Mouse (Mus musculus): ENCODE results near the gene Gm28845. TPM values are rescaled to one million over a fixed set of nuclear protein-coding genes. Genes with fewer than 3 reads are reported as not detected.

The Gm28845 gene
- not detected in 2 replicates for polyA plus RNA-seq (2012; rRNA removed)

GRCm38 (mm10) chr1:65119438-65119837 lies at the start of gene Gm28845:
Gene Gm28845 (minus strand): TSS chr1:65119558.
- DNase-seq (ENCODE audit: low read depth, low spot score): no peak
- WGBS: 78% methylated on average over 1 of the region's 1 CpGs

GRCm38 (mm10) chr1:65167496-65167895 lies 48.1 kb upstream of the Gm28845 start:
- DNase-seq (ENCODE audit: low read depth, low spot score): no peak
- WGBS: 89% methylated on average over 1 of the region's 1 CpGs

- no peak for DNase-seq (ENCODE audit: low read depth, low spot score)
- WGBS: 91% methylated on average over 1 of the region's 1 CpGs
These were observed 42.9 kb upstream of the Gm28845 start for GRCm38 (mm10) chr1:65162210-65162609.

- DNase-seq (ENCODE audit: low read depth, low spot score): no peak
- WGBS: 94% methylated on average over 5 of the region's 5 CpGs
These were observed 36.8 kb upstream of the Gm28845 start for GRCm38 (mm10) chr1:65156111-65156510.

GRCm38 (mm10) chr1:65154814-65155213 lies 35.5 kb upstream of the Gm28845 start:
- no peak for DNase-seq (ENCODE audit: low read depth, low spot score)

GRCm38 (mm10) chr1:65147971-65148370 lies 28.6 kb upstream of the Gm28845 start:
- WGBS: 23% methylated on average over 3 of the region's 3 CpGs
- no peak for DNase-seq (ENCODE audit: low read depth, low spot score)

GRCm38 (mm10) chr1:65147326-65147725 lies 28.0 kb upstream of the Gm28845 start:
- no peak for DNase-seq (ENCODE audit: low read depth, low spot score)
- WGBS: 95% methylated on average over 5 of the region's 5 CpGs

- WGBS: 45% methylated on average over 2 of the region's 2 CpGs
- DNase-seq (ENCODE audit: low read depth, low spot score): no peak
These were observed 27.2 kb upstream of the Gm28845 start for GRCm38 (mm10) chr1:65146601-65147000.

GRCm38 (mm10) chr1:65144783-65145182 lies 25.4 kb upstream of the Gm28845 start:
- WGBS: 43% methylated on average over 2 of the region's 2 CpGs
- no peak for DNase-seq (ENCODE audit: low read depth, low spot score)

GRCm38 (mm10) chr1:65137560-65137959 lies 18.2 kb upstream of the Gm28845 start:
- 83% methylated on average over 6 of the region's 6 CpGs for WGBS
- no peak for DNase-seq (ENCODE audit: low read depth, low spot score)

- 81% methylated on average over 1 of the region's 1 CpGs for WGBS
- DNase-seq (ENCODE audit: low read depth, low spot score): no peak
These were observed 13.5 kb upstream of the Gm28845 start for GRCm38 (mm10) chr1:65132833-65133232.

GRCm38 (mm10) chr1:65131671-65132070 lies 12.3 kb upstream of the Gm28845 start:
- DNase-seq (ENCODE audit: low read depth, low spot score): no peak
- 90% methylated on average over 1 of the region's 1 CpGs for WGBS

GRCm38 (mm10) chr1:65130226-65130625 lies 10.9 kb upstream of the Gm28845 start:
- DNase-seq (ENCODE audit: low read depth, low spot score): no peak
- WGBS: 40% methylated on average over 3 of the region's 3 CpGs

GRCm38 (mm10) chr1:65129634-65130180 lies 10.3 kb upstream of the Gm28845 start:
- 33% methylated on average over 3 of the region's 3 CpGs for WGBS
- DNase-seq (ENCODE audit: low read depth, low spot score): peak; percentile 52

GRCm38 (mm10) chr1:65122574-65123372 lies 3.4 kb upstream of the Gm28845 start, which contains the start of gene D630023F18Rik:
Gene D630023F18Rik (minus strand): TSS chr1:65123214.
- 10% methylated on average over 9 of the region's 9 CpGs for WGBS
- DNase-seq (ENCODE audit: low read depth, low spot score): no peak

- DNase-seq (ENCODE audit: low read depth, low spot score): peak; percentile 90
- 24% methylated on average over 8 of the region's 8 CpGs for WGBS
These were observed 1.0 kb downstream of the Gm28845 start for GRCm38 (mm10) chr1:65118150-65118913.

- WGBS: 86% methylated on average over 5 of the region's 5 CpGs
- no peak for DNase-seq (ENCODE audit: low read depth, low spot score)
These were observed 5.7 kb downstream of the Gm28845 start for GRCm38 (mm10) chr1:65113536-65114172.

GRCm38 (mm10) chr1:65112807-65113196 lies 6.6 kb downstream of the Gm28845 start:
- 35% methylated on average over 14 of the region's 14 CpGs for WGBS
- DNase-seq (ENCODE audit: low read depth, low spot score): no peak

GRCm38 (mm10) chr1:65112031-65112806 lies 7.1 kb downstream of the Gm28845 start:
- peak; percentile 93 for DNase-seq (ENCODE audit: low read depth, low spot score)
- WGBS: 3% methylated on average over 8 of the region's 8 CpGs
